Mouse (Mus musculus): ENCODE results near the gene Htr2b. TPM values are rescaled to one million over a fixed set of nuclear protein-coding genes. Genes with fewer than 3 reads are reported as not detected.

Htr2b gene
- polyA plus RNA-seq, 1 experiment from 2014 or later, result 0.29 TPM

- 91% methylated on average over 5 of the region's 5 CpGs for WGBS
- Histone ChIP-seq H3K4me3 (no peak overlapping the region), H3K27me3 (no peaks in the 10 kb centered on the region), H3K4me2 (no peak overlapping the region), H3K27ac (no peak overlapping the region), H3K4me1 (no peaks in the 10 kb centered on the region), H3K9me3 (no peaks in the 10 kb centered on the region), H3K9ac (no peak overlapping the region), H3K36me3 (no peaks in the 10 kb centered on the region)
- ATAC-seq (ENCODE audit: borderline replicate concordance, extremely low read depth, low FRiP score, low TSS enrichment), result no peak
Observed at GRCm38 (mm10) chr1:86146293-86146692, 34.5 kb upstream of the Htr2b start.

- no peak overlapping the region for H3K4me3 ChIP-seq
- no peak for ATAC-seq (ENCODE audit: borderline replicate concordance, extremely low read depth, low FRiP score, low TSS enrichment)
- H3K4me2 ChIP-seq, result no peak overlapping the region
- no peak overlapping the region for H3K27ac ChIP-seq
- no peaks in the 10 kb centered on the region for H3K9me3 ChIP-seq
- no peak overlapping the region for H3K9ac ChIP-seq
- 0 out of 2 replicates have a peak, but pooled peaks cover 4% of the 10 kb centered on the region for H3K36me3 ChIP-seq
- 77% methylated on average over 21 of the region's 21 CpGs for WGBS
- H3K27me3 ChIP-seq, result no peaks in the 10 kb centered on the region
- H3K4me1 ChIP-seq, result no peaks in the 10 kb centered on the region
Observed at GRCm38 (mm10) chr1:86144001-86144944, 32.5 kb upstream of the Htr2b start.

- no peak overlapping the region for H3K4me3 ChIP-seq
- 66% methylated on average over 4 of the region's 4 CpGs for WGBS
- ATAC-seq (ENCODE audit: borderline replicate concordance, extremely low read depth, low FRiP score, low TSS enrichment), result no peak
- H3K4me1 ChIP-seq, result no peaks in the 10 kb centered on the region
- H3K36me3 ChIP-seq, result peaks cover 13% of the 10 kb centered on the region
- no peaks in the 10 kb centered on the region for H3K9me3 ChIP-seq
- H3K4me2 ChIP-seq, result no peak overlapping the region
- H3K27ac ChIP-seq, result no peak overlapping the region
- no peak overlapping the region for H3K9ac ChIP-seq
- no peaks in the 10 kb centered on the region for H3K27me3 ChIP-seq
Observed at GRCm38 (mm10) chr1:86143165-86143564, 31.4 kb upstream of the Htr2b start.

GRCm38 (mm10) chr1:86141081-86141480 is 29.3 kb upstream of the Htr2b start:
- H3K27ac ChIP-seq, result no peak overlapping the region
- H3K4me3 ChIP-seq, result no peak overlapping the region
- no peaks in the 10 kb centered on the region for H3K27me3 ChIP-seq
- peaks cover 28% of the 10 kb centered on the region for H3K36me3 ChIP-seq
- H3K9ac ChIP-seq, result no peak overlapping the region
- no peak for ATAC-seq (ENCODE audit: borderline replicate concordance, extremely low read depth, low FRiP score, low TSS enrichment)
- H3K9me3 ChIP-seq, result no peaks in the 10 kb centered on the region
- no peak overlapping the region for H3K4me2 ChIP-seq
- 88% methylated on average over 3 of the region's 3 CpGs for WGBS
- H3K4me1 ChIP-seq, result no peaks in the 10 kb centered on the region

GRCm38 (mm10) chr1:86135315-86135714 is 23.5 kb upstream of the Htr2b start:
- no peak overlapping the region for H3K4me2 ChIP-seq
- no peak overlapping the region for H3K27ac ChIP-seq
- H3K4me3 ChIP-seq, result no peak overlapping the region
- ATAC-seq (ENCODE audit: borderline replicate concordance, extremely low read depth, low FRiP score, low TSS enrichment), result no peak
- no peaks in the 10 kb centered on the region for H3K4me1 ChIP-seq
- WGBS, result 92% methylated on average over 6 of the region's 6 CpGs
- H3K9me3 ChIP-seq, result no peaks in the 10 kb centered on the region
- no peaks in the 10 kb centered on the region for H3K27me3 ChIP-seq
- H3K9ac ChIP-seq, result no peak overlapping the region
- peaks cover 70% of the 10 kb centered on the region for H3K36me3 ChIP-seq

GRCm38 (mm10) chr1:86133337-86133736 is 21.6 kb upstream of the Htr2b start, which contains the start of gene Gm21972:
TSS of gene Gm21972 (plus strand) at chr1:86133637.
- Histone ChIP-seq H3K4me2 (no peak within 1 kb of the TSS), H3K4me1 (no peaks in the 10 kb centered on the region), H3K9ac (no peak within 1 kb of the TSS), H3K27ac (no peak within 1 kb of the TSS), H3K4me3 (no peak within 1 kb of the TSS), H3K9me3 (no peaks in the 10 kb centered on the region), H3K27me3 (no peaks in the 10 kb centered on the region), H3K36me3 (peaks cover 73% of the 10 kb centered on the region)
- 89% methylated on average over 4 of the region's 4 CpGs for WGBS
- ATAC-seq (ENCODE audit: borderline replicate concordance, extremely low read depth, low FRiP score, low TSS enrichment), result no peak

GRCm38 (mm10) chr1:86126036-86126435 is 14.3 kb upstream of the Htr2b start:
- Histone ChIP-seq H3K9ac (no peak overlapping the region), H3K4me2 (no peak overlapping the region), H3K27me3 (no peaks in the 10 kb centered on the region), H3K4me3 (no peak overlapping the region), H3K4me1 (no peaks in the 10 kb centered on the region), H3K36me3 (peaks cover 62% of the 10 kb centered on the region), H3K27ac (no peak overlapping the region), H3K9me3 (no peaks in the 10 kb centered on the region)
- ATAC-seq (ENCODE audit: borderline replicate concordance, extremely low read depth, low FRiP score, low TSS enrichment), result no peak
- WGBS, result 93% methylated on average over 2 of the region's 2 CpGs

GRCm38 (mm10) chr1:86119549-86119948 is 7.8 kb upstream of the Htr2b start:
- 88% methylated on average over 4 of the region's 4 CpGs for WGBS
- H3K4me1 ChIP-seq, result no peaks in the 10 kb centered on the region
- no peak overlapping the region for H3K9ac ChIP-seq
- no peak overlapping the region for H3K27ac ChIP-seq
- no peaks in the 10 kb centered on the region for H3K27me3 ChIP-seq
- H3K4me3 ChIP-seq, result no peak overlapping the region
- ATAC-seq (ENCODE audit: borderline replicate concordance, extremely low read depth, low FRiP score, low TSS enrichment), result no peak
- peaks cover 50% of the 10 kb centered on the region for H3K36me3 ChIP-seq
- no peaks in the 10 kb centered on the region for H3K9me3 ChIP-seq
- no peak overlapping the region for H3K4me2 ChIP-seq

- H3K27me3 ChIP-seq, result no peaks in the 10 kb centered on the region
- no peaks in the 10 kb centered on the region; the same call in 1 of the 2 replicates for H3K4me1 ChIP-seq
- H3K4me2 ChIP-seq, result no peak overlapping the region
- 70% methylated on average over 3 of the region's 3 CpGs for WGBS
- H3K4me3 ChIP-seq, result no peak overlapping the region
- no peaks in the 10 kb centered on the region for H3K9me3 ChIP-seq
- peaks cover 21% of the 10 kb centered on the region for H3K36me3 ChIP-seq
- no peak overlapping the region for H3K9ac ChIP-seq
- no peak for ATAC-seq (ENCODE audit: borderline replicate concordance, extremely low read depth, low FRiP score, low TSS enrichment)
- H3K27ac ChIP-seq, result no peak overlapping the region
Observed at GRCm38 (mm10) chr1:86114141-86114540, 2.4 kb upstream of the Htr2b start.

GRCm38 (mm10) chr1:86105054-86105453 is 6.7 kb downstream of the Htr2b start:
- Histone ChIP-seq H3K4me2 (no peak overlapping the region), H3K27me3 (no peaks in the 10 kb centered on the region), H3K27ac (no peak overlapping the region), H3K4me1 (no peaks in the 10 kb centered on the region), H3K36me3 (peaks cover 6% of the 10 kb centered on the region; the same call in 1 of the 2 replicates), H3K9ac (no peak overlapping the region), H3K9me3 (no peaks in the 10 kb centered on the region), H3K4me3 (no peak overlapping the region)
- 96% methylated on average over 1 of the region's 1 CpGs for WGBS
- ATAC-seq (ENCODE audit: borderline replicate concordance, extremely low read depth, low FRiP score, low TSS enrichment), result no peak

- Histone ChIP-seq H3K36me3 (peaks cover 62% of the 10 kb centered on the region), H3K9ac (no peak overlapping the region), H3K27me3 (no peaks in the 10 kb centered on the region), H3K27ac (no peak overlapping the region), H3K4me1 (no peaks in the 10 kb centered on the region), H3K4me2 (no peak overlapping the region), H3K9me3 (no peaks in the 10 kb centered on the region), H3K4me3 (no peak overlapping the region)
- ATAC-seq (ENCODE audit: borderline replicate concordance, extremely low read depth, low FRiP score, low TSS enrichment), result no peak
- 79% methylated on average over 7 of the region's 7 CpGs for WGBS
Observed at GRCm38 (mm10) chr1:86094413-86094812, 17.4 kb downstream of the Htr2b start.

GRCm38 (mm10) chr1:86076565-86076964 is 35.2 kb downstream of the Htr2b start:
- ATAC-seq (ENCODE audit: borderline replicate concordance, extremely low read depth, low FRiP score, low TSS enrichment), result no peak
- Histone ChIP-seq H3K9ac (no peak overlapping the region), H3K4me2 (no peak overlapping the region), H3K4me1 (no peaks in the 10 kb centered on the region), H3K4me3 (no peak overlapping the region), H3K27ac (no peak overlapping the region), H3K9me3 (no peaks in the 10 kb centered on the region), H3K36me3 (peaks cover 75% of the 10 kb centered on the region), H3K27me3 (no peaks in the 10 kb centered on the region)
- WGBS, result 97% methylated on average over 2 of the region's 2 CpGs

All from lung, embryonic 15.5 days (tissue).